Mouse (Mus musculus) hindbrain, embryonic 12.5 days (tissue): ENCODE measurements around the gene Gpbar1. TPM values are rescaled to one million over a fixed set of nuclear protein-coding genes. Genes with fewer than 3 reads are reported as not detected.
"Not testable (repeated sequence)": the region's sequence is repeated elsewhere in the genome, so short reads cannot be mapped to it uniquely, and the experiment has no call there.

ENCODE experiments used
- ATAC-seq: fragments of 200-750 bp; cut with Nextera tagmentation; 2 replicates; pipeline ENCODE4 v1.8.0; 2017; ENCODE audit warnings: moderate TSS enrichment; ENCODE audit not compliant: low FRiP score
- H3K27ac ChIP-seq: fragments of 300-500 bp; sonication (generic); 2 replicates; pipeline ENCODE4 v1.5.1; 2016; ENCODE audit warnings: mild to moderate bottlenecking
- H3K27me3 ChIP-seq: fragments of 300-500 bp; sonication (generic); 2 replicates; pipeline ENCODE4 v1.6.1; 2016; ENCODE audit warnings: mild to moderate bottlenecking
- H3K36me3 ChIP-seq: fragments of 300-500 bp; sonication (generic); 2 replicates; pipeline ENCODE4 v1.6.1; 2016; ENCODE audit warnings: mild to moderate bottlenecking
- H3K4me1 ChIP-seq: fragments of 300-500 bp; sonication (generic); 2 replicates; pipeline ENCODE4 v1.6.1; 2016
- H3K4me2 ChIP-seq: fragments of 300-500 bp; sonication (generic); replicated peaks from 2 replicates; pipeline ENCODE4 v1.6.1; 2016; ENCODE audit warnings: mild to moderate bottlenecking
- H3K4me3 ChIP-seq: fragments of 300-500 bp; sonication (generic); 2 replicates; pipeline ENCODE4 v1.5.1; 2016; ENCODE audit warnings: mild to moderate bottlenecking
- H3K9ac ChIP-seq: fragments of 300-500 bp; sonication (generic); 2 replicates; pipeline ENCODE4 v1.6.1; 2016; ENCODE audit warnings: mild to moderate bottlenecking, moderate library complexity
- H3K9me3 ChIP-seq: fragments of 300-500 bp; sonication (generic); replicated peaks from 2 replicates; pipeline ENCODE4 v1.6.1; 2016; ENCODE audit warnings: mild to moderate bottlenecking
- WGBS: fragments of 180-500 bp; shearing (Covaris S2); methylation state at CpG from one replicate; pipeline ENCODE4 v1.1.7; 2016; 5-methylcytosine and 5-hydroxymethylcytosine counted together
- polyA plus RNA-seq: library from polyadenylated mRNA; unstranded; fragments of >200 nt; fragmentation: Nextera tagmentation; extraction: Ambion mirVana; gene quantifications from 2 replicates; pipeline ENCODE4 v1.2.1, GENCODE M21; 2016

Gpbar1 gene
- polyA plus RNA-seq, 1 experiment from 2014 or later: 0.19 TPM

DNA sequence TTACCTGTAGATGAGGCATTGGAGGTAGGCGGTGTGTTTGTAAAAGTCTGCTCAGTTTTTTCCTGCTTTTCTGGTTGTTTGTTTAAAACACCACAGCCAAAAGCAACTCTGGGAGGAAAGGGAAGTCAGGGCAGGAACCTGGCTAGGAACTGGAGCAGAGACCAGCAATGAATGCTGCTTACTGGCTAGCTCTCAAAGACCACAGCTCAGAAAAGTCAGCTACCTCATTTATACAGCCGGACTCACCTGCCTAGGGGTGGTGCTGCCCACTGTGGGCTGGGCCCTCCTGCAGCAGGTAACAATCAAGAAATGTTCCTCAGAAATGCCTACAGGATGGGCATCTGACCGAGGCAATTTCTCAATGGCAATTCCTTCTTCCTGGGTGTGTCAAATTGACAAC is 36.4 kb downstream of the Gpbar1 start:
- Histone ChIP-seq H3K27ac (no peak overlapping the region), H3K4me3 (no peak overlapping the region), H3K4me2 (no peak overlapping the region), H3K9ac (no peak overlapping the region), H3K36me3 (no peaks in the 10 kb centered on the region), H3K9me3 (no peaks in the 10 kb centered on the region), H3K27me3 (no peaks in the 10 kb centered on the region), H3K4me1 (no peaks in the 10 kb centered on the region)
- 95% methylated on average over 3 of the region's 3 CpGs for WGBS
- no peak for ATAC-seq

DNA sequence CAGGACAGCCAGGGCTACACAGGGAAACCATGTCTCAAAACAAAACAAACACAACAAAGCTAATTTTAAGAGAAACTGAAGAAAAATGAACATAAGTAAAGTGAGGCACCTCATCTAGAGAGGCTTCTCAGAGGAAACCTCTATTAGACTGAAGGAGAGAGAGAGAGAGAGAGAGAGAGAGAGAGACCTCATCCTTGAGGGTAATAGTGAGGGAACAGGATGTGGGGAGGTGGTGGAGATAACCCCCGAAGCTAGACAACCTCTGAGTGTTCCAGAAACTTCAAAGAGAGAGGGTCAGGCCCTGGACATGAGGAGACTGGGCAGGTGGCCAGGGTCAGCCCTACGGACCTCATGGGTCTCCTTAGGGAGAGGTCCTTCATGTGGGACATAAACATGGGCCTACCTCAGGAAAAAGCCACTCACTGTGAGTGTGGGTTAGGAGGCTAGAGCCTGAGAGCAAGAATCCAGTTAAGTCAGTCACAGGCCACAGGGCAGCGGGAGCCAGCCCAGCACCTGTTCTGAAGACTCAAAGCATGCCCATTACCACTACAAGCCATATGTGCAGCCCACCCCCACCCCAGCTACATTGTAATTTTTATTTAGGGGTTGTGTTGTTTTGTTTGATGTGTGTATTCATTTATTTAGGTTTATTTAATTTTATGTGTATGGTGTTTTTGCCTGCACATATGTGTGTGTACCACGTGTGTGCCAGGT is 37.9 kb downstream of the Gpbar1 start:
- H3K4me1 ChIP-seq: no peaks in the 10 kb centered on the region
- no peaks in the 10 kb centered on the region for H3K36me3 ChIP-seq
- H3K27me3 ChIP-seq: no peaks in the 10 kb centered on the region
- WGBS: 81% methylated on average over 4 of the region's 4 CpGs
- no peaks in the 10 kb centered on the region for H3K9me3 ChIP-seq
- no peak for ATAC-seq
- no peak overlapping the region for H3K27ac ChIP-seq
- H3K4me2 ChIP-seq: no peak overlapping the region
- H3K9ac ChIP-seq: no peak overlapping the region
- H3K4me3 ChIP-seq: no peak overlapping the region

DNA sequence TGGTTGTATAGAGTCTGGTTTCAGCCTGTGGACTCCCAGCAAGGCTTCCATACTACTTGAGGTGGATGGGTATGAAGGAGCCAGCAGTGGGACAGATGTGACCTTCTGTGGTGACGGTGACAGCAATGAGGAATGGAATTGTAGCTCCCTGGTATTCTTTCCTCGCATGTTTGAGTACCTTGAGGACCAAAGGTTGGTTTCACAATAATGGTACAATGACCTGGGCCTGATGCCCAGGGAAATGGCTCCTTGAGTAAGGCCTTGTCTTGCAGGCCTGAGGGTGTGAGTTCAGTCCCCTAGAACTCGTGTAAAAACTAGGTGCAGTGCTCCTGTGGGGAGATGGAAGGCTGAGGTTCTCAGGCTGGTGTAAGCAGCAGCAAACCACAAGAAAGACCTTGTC is 40.4 kb downstream of the Gpbar1 start:
- Histone ChIP-seq H3K4me1 (no peaks in the 10 kb centered on the region), H3K36me3 (no peaks in the 10 kb centered on the region), H3K27ac (no peak overlapping the region), H3K4me3 (no peak overlapping the region), H3K27me3 (no peaks in the 10 kb centered on the region), H3K9me3 (no peaks in the 10 kb centered on the region), H3K4me2 (no peak overlapping the region), H3K9ac (no peak overlapping the region)
- ATAC-seq: no peak
- 87% methylated on average over 3 of the region's 3 CpGs for WGBS

DNA sequence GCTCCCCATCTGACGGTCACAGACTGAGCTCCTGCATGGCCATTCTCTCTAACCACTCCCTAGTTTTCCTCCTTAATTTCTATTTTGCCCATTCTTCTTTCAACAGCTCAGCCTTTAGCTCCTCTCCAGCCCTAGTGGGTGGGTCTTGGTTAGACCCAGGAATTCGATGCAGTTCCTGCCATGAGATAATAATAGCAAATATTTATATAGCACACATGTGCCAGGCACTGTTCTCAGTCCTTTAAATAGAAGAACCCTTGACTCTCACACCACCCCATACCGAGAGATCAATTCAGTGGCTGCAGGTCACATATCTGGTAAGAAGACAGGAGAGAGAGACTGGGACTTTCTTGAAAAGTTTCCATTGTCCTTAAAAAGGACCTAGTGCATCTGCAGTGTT is 43.0 kb downstream of the Gpbar1 start:
- ATAC-seq: no peak
- Histone ChIP-seq H3K9ac (no peak overlapping the region), H3K27ac (no peak overlapping the region), H3K4me1 (no peaks in the 10 kb centered on the region), H3K9me3 (no peaks in the 10 kb centered on the region), H3K36me3 (no peaks in the 10 kb centered on the region), H3K4me3 (no peak overlapping the region), H3K27me3 (no peaks in the 10 kb centered on the region), H3K4me2 (no peak overlapping the region)
- WGBS: 82% methylated on average over 3 of the region's 3 CpGs

DNA sequence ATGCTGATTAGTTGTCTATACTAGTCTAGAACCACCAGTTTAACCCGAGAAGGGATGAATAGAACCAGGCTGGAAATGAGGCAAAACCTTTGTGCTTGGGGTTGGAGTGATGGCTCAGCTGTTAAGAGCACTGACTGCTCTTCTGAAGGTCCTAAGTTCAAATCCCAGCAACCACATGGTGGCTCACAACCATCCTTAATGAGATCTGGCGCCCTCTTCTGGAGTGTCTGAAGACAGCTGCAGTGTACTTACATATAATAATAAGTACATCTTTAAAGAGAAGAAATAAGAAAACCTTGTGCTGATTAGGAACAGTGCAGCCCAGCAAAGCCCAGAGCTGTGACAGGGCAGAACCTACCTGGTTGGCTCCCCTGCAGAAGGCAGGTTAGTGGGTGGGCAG is 48.6 kb downstream of the Gpbar1 start:
- not testable (repeated sequence) for H3K4me3 ChIP-seq, H3K9ac ChIP-seq, H3K9me3 ChIP-seq, H3K27me3 ChIP-seq, H3K36me3 ChIP-seq, H3K27ac ChIP-seq, ATAC-seq, H3K4me2 ChIP-seq, H3K4me1 ChIP-seq
- 79% methylated on average over 2 of the region's 2 CpGs for WGBS

Other genes with a start within 250 kb of the Gpbar1 start
- 26.1 and 28.3 TPM in 2 replicates for gene Tns1, start 154.1 kb upstream of the Gpbar1 start, polyA plus RNA-seq
- gene Rufy4, start 153.0 kb upstream of the Gpbar1 start, polyA plus RNA-seq: 0.46 and 0.60 TPM in 2 replicates
- gene Cxcr2, start 124.6 kb upstream of the Gpbar1 start, polyA plus RNA-seq: not detected in 2 replicates
- gene Cxcr1, start 83.9 kb upstream of the Gpbar1 start, polyA plus RNA-seq: not detected in 2 replicates
- 370 and 394 TPM in 2 replicates for gene Arpc2, start 42.5 kb upstream of the Gpbar1 start, polyA plus RNA-seq
- 180 and 183 TPM in 2 replicates for gene Aamp, start 6.2 kb downstream of the Gpbar1 start, polyA plus RNA-seq
- 94.0 and 97.8 TPM in 2 replicates for gene Pnkd, start 6.4 kb downstream of the Gpbar1 start, polyA plus RNA-seq
- 11.7 and 13.4 TPM in 2 replicates for gene Tmbim1, start 27.1 kb downstream of the Gpbar1 start, polyA plus RNA-seq
- gene Catip, start 83.6 kb downstream of the Gpbar1 start, polyA plus RNA-seq: 1.4 and 1.5 TPM in 2 replicates
- 2.0 and 2.2 TPM in 2 replicates for gene Slc11a1, start 96.6 kb downstream of the Gpbar1 start, polyA plus RNA-seq
- 38.8 and 39.2 TPM in 2 replicates for gene Ctdsp1, start 113.0 kb downstream of the Gpbar1 start, polyA plus RNA-seq
- 0.09 and 0.14 TPM in 2 replicates for gene Vil1, start 130.8 kb downstream of the Gpbar1 start, polyA plus RNA-seq
- gene Cnot9, start 227.5 kb downstream of the Gpbar1 start, polyA plus RNA-seq: 61.4 and 61.9 TPM in 2 replicates